ENCODE assay signal across 12 mouse cellular contexts in the genomic region with DNA sequence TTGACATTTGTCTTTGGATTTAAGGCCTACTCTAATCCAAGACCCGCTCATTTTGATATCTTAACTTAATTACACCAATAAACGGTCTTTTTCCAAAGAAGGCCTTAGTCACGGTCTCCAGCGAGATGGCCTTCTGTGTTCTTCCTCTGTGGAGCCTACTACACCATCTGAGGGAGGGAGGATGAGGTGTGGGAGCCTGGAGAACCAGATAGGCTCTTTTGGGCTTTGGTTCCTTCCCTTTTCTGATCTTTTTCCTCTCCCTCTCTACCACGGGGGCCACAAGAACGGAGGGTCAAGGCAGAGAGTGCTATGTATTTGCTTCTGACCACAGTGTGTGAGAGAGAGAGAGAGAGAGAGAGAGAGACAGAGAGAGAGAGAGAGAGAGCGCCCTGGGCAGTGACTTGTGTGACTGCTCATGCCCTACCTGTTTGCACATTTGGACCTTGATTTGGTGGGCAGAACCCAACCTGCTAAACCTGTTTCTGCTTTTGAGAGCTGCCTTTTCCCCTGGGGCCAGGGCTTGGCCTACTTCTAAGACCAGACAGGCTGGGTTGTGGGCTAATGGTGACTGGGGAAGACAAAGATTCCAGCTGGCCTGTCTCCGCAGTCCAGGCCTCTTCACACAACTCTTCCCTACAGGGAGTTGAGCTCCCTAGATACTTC. TPM values are rescaled to one million over a fixed set of nuclear protein-coding genes. Genes with fewer than 3 reads are reported as not detected.
DNase-seq lines count a peak whose midpoint lies in the region; ATAC-seq and TF ChIP-seq lines count a peak whose summit lies in the region.
"Had no signal": no experiment of that assay in that cellular context is flagged by ENCODE, and none has a peak within 500 bp of the region (broad histone marks: within the 10 kb centered on the region; RNA-seq: fewer than 3 reads in every experiment).

No protein-coding gene starts in this region.

- 66% methylated on average over 8 of the region's 8 CpGs for WGBS in intestine, embryonic 16.5 days
- WGBS in lung, adult 2 months, result 82% methylated on average over 8 of the region's 8 CpGs
- 71% methylated on average over 8 of the region's 8 CpGs for WGBS in stomach, embryonic 16.5 days
- WGBS in hindbrain, postnatal 0 days, result 88% methylated on average over 8 of the region's 8 CpGs

- TF ChIP-seq CTCF in lung, adult 2 months (IDR thresholded peaks at IDR 0.05; ENCODE audit: insufficient read depth, low read length), result no peak
- no peak for TF ChIP-seq CTCF in hindbrain, postnatal 0 days (IDR thresholded peaks at IDR 0.05; ENCODE audit: low read depth)

- no peaks in the 10 kb centered on the region for H3K36me3 ChIP-seq in intestine, embryonic 16.5 days (ENCODE audit: control insufficient read depth, insufficient read depth, low read length)
- H3K36me3 ChIP-seq in stomach, embryonic 16.5 days (ENCODE audit: control insufficient read depth, insufficient read depth, low read length), result no peaks in the 10 kb centered on the region
- H3K36me3 ChIP-seq in hindbrain, postnatal 0 days (ENCODE audit: insufficient read depth, low read length), result no peaks in the 10 kb centered on the region

- peak; percentile 98 for ATAC-seq in intestine, embryonic 16.5 days
- peak; percentile 93; the same call in 1 of the 2 replicates for ATAC-seq in stomach, embryonic 16.5 days (ENCODE audit: insufficient read depth, low FRiP score)
- no peak for ATAC-seq in hindbrain, postnatal 0 days
- ATAC-seq: activated CD4-positive, CD25-positive, alpha-beta regulatory T cell, adult 4 months; forebrain, postnatal 0 days; inflammation-experienced regulatory T-cells, adult 6 months had no signal

- peaks cover 5% of the 10 kb centered on the region for H3K4me1 ChIP-seq in intestine, embryonic 16.5 days (ENCODE audit: control insufficient read depth, insufficient read depth, low read length)
- H3K4me1 ChIP-seq in lung, adult 2 months (ENCODE audit: control insufficient read depth, insufficient read depth, low read length), result no peaks in the 10 kb centered on the region
- 0 out of 2 replicates have a peak, but pooled peaks cover 3% of the 10 kb centered on the region for H3K4me1 ChIP-seq in stomach, embryonic 16.5 days (ENCODE audit: control insufficient read depth, insufficient read depth, low read length)
- no peaks in the 10 kb centered on the region for H3K4me1 ChIP-seq in hindbrain, postnatal 0 days (ENCODE audit: insufficient read depth, low read length)

- no peak overlapping the region for H3K9ac ChIP-seq in intestine, embryonic 16.5 days (ENCODE audit: low read depth, low read length)
- H3K9ac ChIP-seq in stomach, embryonic 16.5 days (ENCODE audit: low read length), result no peak overlapping the region
- no peak overlapping the region for H3K9ac ChIP-seq in hindbrain, postnatal 0 days (replicated peaks; ENCODE audit: low read length)
- H3K9ac ChIP-seq: forebrain, postnatal 0 days had no signal

- no peak overlapping the region for H3K4me3 ChIP-seq in intestine, embryonic 16.5 days (ENCODE audit: low read length)
- H3K4me3 ChIP-seq in lung, adult 2 months (replicated peaks; ENCODE audit: extremely low read depth, low read depth, low read length), result no peak overlapping the region
- no peak overlapping the region for H3K4me3 ChIP-seq in stomach, embryonic 16.5 days (replicated peaks; ENCODE audit: low read length)
- H3K4me3 ChIP-seq in hindbrain, postnatal 0 days (ENCODE audit: low read length), result no peak overlapping the region

- H3K27me3 ChIP-seq in intestine, embryonic 16.5 days (replicated peaks; ENCODE audit: control insufficient read depth, insufficient read depth, low read length), result no peaks in the 10 kb centered on the region
- no peaks in the 10 kb centered on the region for H3K27me3 ChIP-seq in stomach, embryonic 16.5 days (ENCODE audit: control insufficient read depth, insufficient read depth, low read length)
- no peaks in the 10 kb centered on the region for H3K27me3 ChIP-seq in hindbrain, postnatal 0 days (ENCODE audit: insufficient read depth, low read length)

- no peak overlapping the region for H3K4me2 ChIP-seq in intestine, embryonic 16.5 days (ENCODE audit: low read depth, low read length)
- 0 out of 2 replicates have a peak overlapping the region, but pooled peaks have one; percentile 12 for H3K4me2 ChIP-seq in stomach, embryonic 16.5 days (ENCODE audit: low read depth, low read length)
- no peak overlapping the region for H3K4me2 ChIP-seq in hindbrain, postnatal 0 days (ENCODE audit: low read depth, low read length)

- H3K27ac ChIP-seq in intestine, embryonic 16.5 days (ENCODE audit: low read length), result peak overlapping the region; percentile 58
- peak overlapping the region; percentile 92 for H3K27ac ChIP-seq in stomach, embryonic 16.5 days (ENCODE audit: low read length)
- no peak overlapping the region for H3K27ac ChIP-seq in hindbrain, postnatal 0 days
- H3K27ac ChIP-seq: macrophage had no signal

- H3K9me3 ChIP-seq in intestine, embryonic 16.5 days (ENCODE audit: control insufficient read depth, low read length), result no peaks in the 10 kb centered on the region
- no peaks in the 10 kb centered on the region for H3K9me3 ChIP-seq in stomach, embryonic 16.5 days (replicated peaks; ENCODE audit: control insufficient read depth, low read length)
- no peaks in the 10 kb centered on the region for H3K9me3 ChIP-seq in hindbrain, postnatal 0 days (ENCODE audit: low read length)

- peak; percentile 71 for DNase-seq in urinary bladder, postnatal 14 days (ENCODE audit: low spot score)
- DNase-seq in urinary bladder, postnatal 25 days (ENCODE audit: low spot score), result no peak
- DNase-seq in lung, adult 2 months, result peak; percentile 17
- no peak for DNase-seq in gastrocnemius, postnatal 10 days
- DNase-seq in hindbrain, postnatal 0 days (ENCODE audit: low spot score), result no peak
- no peak for DNase-seq in frontal cortex, postnatal 36 days (ENCODE audit: low spot score in 2 of 2)
- DNase-seq: forebrain, postnatal 0 days had no signal

- no peak for TF ChIP-seq POLR2A in lung, adult 2 months (IDR thresholded peaks at IDR 0.05; ENCODE audit: borderline replicate concordance, extremely low read depth, low read depth, low read length)

RNA-seq across cellular contexts. Expression of a gene that starts 6.8 kb away (rescaled TPM):
- polyA plus RNA-seq in intestine, embryonic 16.5 days (2015; fragmentation: Nextera tagmentation; extraction: Ambion mirVana), result 33.2 and 35.0 TPM in 2 replicates
- polyA plus RNA-seq in lung, adult 2 months (2012; rRNA removed), result 30.2 and 34.9 TPM in 2 replicates
- 36.4 and 39.1 TPM in 2 replicates for polyA plus RNA-seq in stomach, embryonic 16.5 days (2015; fragmentation: Nextera tagmentation; extraction: Ambion mirVana)
- total RNA-seq in gastrocnemius, postnatal 10 days (2021), result 10 to 100 TPM; 13.5 to 17.0 TPM
- total RNA-seq in hindbrain, postnatal 0 days (2014; rRNA removed), result 31.7 and 58.5 TPM in 2 replicates
- polyA plus RNA-seq in hindbrain, postnatal 0 days (2015; fragmentation: Nextera tagmentation; extraction: Ambion mirVana), result 33.0 and 36.8 TPM in 2 replicates

Comparison
In these comparisons a context has a peak if more than half of its experiments do, and no peak if none do; other contexts are left out.
1. DNase-seq: peak in urinary bladder, postnatal 14 days (single experiment) and lung, adult 2 months (single experiment); none in urinary bladder, postnatal 25 days (single experiment), gastrocnemius, postnatal 10 days (single experiment), hindbrain, postnatal 0 days (single experiment) and frontal cortex, postnatal 36 days (0 of 2).